Mouse (Mus musculus): ENCODE measurements around the gene Col5a2. TPM values are rescaled to one million over a fixed set of nuclear protein-coding genes. Genes with fewer than 3 reads are reported as not detected.
"Not testable (repeated sequence)": the region's sequence is repeated elsewhere in the genome, so short reads cannot be mapped to it uniquely, and the experiment has no call there.

Gene Col5a2
- polyA plus RNA-seq, 1 experiment from 2014 or later, result 12.7 TPM

- H3K36me3 ChIP-seq (replicated peaks), result no peaks in the 10 kb centered on the region
- no peaks in the 10 kb centered on the region for H3K27me3 ChIP-seq (replicated peaks)
- no peak for ATAC-seq (replicated peaks)
- no peaks in the 10 kb centered on the region for H3K4me1 ChIP-seq
- H3K4me2 ChIP-seq, result no peak overlapping the region
- 78% methylated on average over 1 of the region's 1 CpGs for WGBS
- H3K4me3 ChIP-seq, result no peak overlapping the region
- H3K9me3 ChIP-seq, result no peaks in the 10 kb centered on the region
- H3K27ac ChIP-seq, result no peak overlapping the region
- no peak overlapping the region for H3K9ac ChIP-seq
Observed at GRCm38 (mm10) chr1:45490451-45490850, 12.6 kb downstream of the Col5a2 start.

- Histone ChIP-seq H3K4me2 (no peak overlapping the region), H3K27me3 (replicated peaks) (no peaks in the 10 kb centered on the region), H3K9me3 (no peaks in the 10 kb centered on the region), H3K36me3 (replicated peaks) (no peaks in the 10 kb centered on the region), H3K4me3 (no peak overlapping the region), H3K27ac (no peak overlapping the region), H3K9ac (no peak overlapping the region), H3K4me1 (no peaks in the 10 kb centered on the region)
- 85% methylated on average over 1 of the region's 1 CpGs for WGBS
- ATAC-seq (replicated peaks), result no peak
Observed at GRCm38 (mm10) chr1:45488291-45488690, 14.8 kb downstream of the Col5a2 start.

DNA sequence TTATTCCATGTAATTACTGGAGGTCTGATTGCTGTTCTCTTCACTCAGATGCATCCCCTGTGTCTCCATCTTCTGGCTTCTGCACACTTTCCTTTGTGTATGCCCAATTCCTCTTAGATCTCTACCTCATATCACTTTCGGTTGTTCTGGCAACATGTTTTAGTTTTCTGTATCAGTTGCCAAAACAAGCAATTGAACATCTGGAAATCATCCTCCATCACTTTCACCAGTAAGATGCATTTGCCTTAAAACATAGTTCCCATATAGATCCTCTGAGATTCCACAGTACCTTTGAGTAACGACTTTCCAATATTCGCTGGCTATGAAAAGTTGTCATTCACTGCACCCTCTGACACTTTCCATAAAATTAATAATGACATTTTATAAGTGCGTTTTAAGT is 20.1 kb downstream of the Col5a2 start:
- Histone ChIP-seq H3K9me3 (no peaks in the 10 kb centered on the region), H3K9ac (no peak overlapping the region), H3K36me3 (replicated peaks) (no peaks in the 10 kb centered on the region), H3K4me1 (no peaks in the 10 kb centered on the region), H3K4me2 (no peak overlapping the region), H3K4me3 (no peak overlapping the region), H3K27me3 (replicated peaks) (no peaks in the 10 kb centered on the region), H3K27ac (no peak overlapping the region)
- 90% methylated on average over 4 of the region's 4 CpGs for WGBS
- no peak for ATAC-seq (replicated peaks)

DNA sequence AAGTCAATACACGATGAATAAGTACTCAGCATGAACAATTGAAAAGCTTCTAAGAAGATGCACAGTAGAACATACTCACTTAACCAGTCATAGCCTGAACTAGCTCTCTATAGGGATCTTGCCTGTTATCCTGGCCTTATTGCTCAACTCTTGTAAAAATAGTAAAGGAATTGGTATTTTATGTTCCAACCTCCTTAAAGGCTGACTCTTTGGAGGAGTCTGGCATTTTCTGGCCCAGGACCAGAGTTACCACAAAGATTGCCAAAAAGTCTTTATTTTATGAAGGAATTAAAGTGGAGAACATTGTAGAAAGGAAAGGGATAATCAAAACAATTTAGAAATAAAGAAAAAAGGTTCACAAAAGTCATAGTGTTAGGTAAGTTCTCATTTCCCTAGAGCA is 21.2 kb downstream of the Col5a2 start:
- H3K9me3 ChIP-seq, result no peaks in the 10 kb centered on the region
- no peak overlapping the region for H3K4me3 ChIP-seq
- no peak overlapping the region for H3K27ac ChIP-seq
- no peaks in the 10 kb centered on the region for H3K36me3 ChIP-seq (replicated peaks)
- no peaks in the 10 kb centered on the region for H3K27me3 ChIP-seq (replicated peaks)
- no peak overlapping the region for H3K9ac ChIP-seq
- no peak for ATAC-seq (replicated peaks)
- H3K4me1 ChIP-seq, result no peaks in the 10 kb centered on the region
- WGBS, result 93% methylated on average over 1 of the region's 1 CpGs
- H3K4me2 ChIP-seq, result no peak overlapping the region

- no peak for ATAC-seq (replicated peaks)
- H3K4me1 ChIP-seq, result no peaks in the 10 kb centered on the region
Observed at GRCm38 (mm10) chr1:45479087-45479486, 24.0 kb downstream of the Col5a2 start.

GRCm38 (mm10) chr1:45472751-45473150 is 30.3 kb downstream of the Col5a2 start:
- Histone ChIP-seq H3K4me1 (no peaks in the 10 kb centered on the region), H3K9me3 (no peaks in the 10 kb centered on the region), H3K4me3 (no peak overlapping the region), H3K27me3 (replicated peaks) (no peaks in the 10 kb centered on the region), H3K36me3 (replicated peaks) (no peaks in the 10 kb centered on the region), H3K27ac (no peak overlapping the region), H3K9ac (no peak overlapping the region), H3K4me2 (no peak overlapping the region)
- no peak for ATAC-seq (replicated peaks)
- WGBS, result 49% methylated on average over 4 of the region's 4 CpGs

More at GRCm38 (mm10) chr1:45479087-45479486, 24.0 kb downstream of the Col5a2 start:
- Histone ChIP-seq H3K27me3 (replicated peaks) (no peaks in the 10 kb centered on the region), H3K4me2 (no peak overlapping the region), H3K4me3 (no peak overlapping the region), H3K9me3 (no peaks in the 10 kb centered on the region), H3K9ac (no peak overlapping the region), H3K27ac (no peak overlapping the region), H3K36me3 (replicated peaks) (no peaks in the 10 kb centered on the region)

GRCm38 (mm10) chr1:45460767-45461166 is 42.3 kb downstream of the Col5a2 start:
- no peak overlapping the region for H3K4me2 ChIP-seq
- H3K4me3 ChIP-seq, result no peak overlapping the region
- no peak overlapping the region for H3K27ac ChIP-seq
- ATAC-seq (replicated peaks), result no peak
- no peak overlapping the region for H3K9ac ChIP-seq
- H3K4me1 ChIP-seq, result no peaks in the 10 kb centered on the region
- 93% methylated on average over 2 of the region's 2 CpGs for whole genome bisulfite sequencing
- no peaks in the 10 kb centered on the region for H3K9me3 ChIP-seq
- H3K36me3 ChIP-seq (replicated peaks), result no peaks in the 10 kb centered on the region
- no peaks in the 10 kb centered on the region for H3K27me3 ChIP-seq (replicated peaks)

- ATAC-seq (replicated peaks), result no peak
- 92% methylated on average over 1 of the region's 1 CpGs for WGBS
- H3K27ac ChIP-seq, result no peak overlapping the region
Observed at GRCm38 (mm10) chr1:45455763-45456162, 47.3 kb downstream of the Col5a2 start.

GRCm38 (mm10) chr1:45448856-45449255 is 54.2 kb downstream of the Col5a2 start:
- WGBS, result 87% methylated on average over 1 of the region's 1 CpGs
- no peak overlapping the region for H3K27ac ChIP-seq
- no peak overlapping the region for H3K4me2 ChIP-seq
- H3K4me1 ChIP-seq, result no peaks in the 10 kb centered on the region
- H3K9ac ChIP-seq, result no peak overlapping the region
- H3K36me3 ChIP-seq (replicated peaks), result no peaks in the 10 kb centered on the region
- ATAC-seq (replicated peaks), result no peak
- no peaks in the 10 kb centered on the region for H3K27me3 ChIP-seq (replicated peaks)
- no peaks in the 10 kb centered on the region for H3K9me3 ChIP-seq
- no peak overlapping the region for H3K4me3 ChIP-seq

More at GRCm38 (mm10) chr1:45455763-45456162, 47.3 kb downstream of the Col5a2 start:
- Histone ChIP-seq H3K9ac (no peak overlapping the region), H3K9me3 (no peaks in the 10 kb centered on the region), H3K36me3 (replicated peaks) (no peaks in the 10 kb centered on the region), H3K4me1 (no peaks in the 10 kb centered on the region), H3K4me2 (no peak overlapping the region), H3K4me3 (no peak overlapping the region), H3K27me3 (replicated peaks) (no peaks in the 10 kb centered on the region)

DNA sequence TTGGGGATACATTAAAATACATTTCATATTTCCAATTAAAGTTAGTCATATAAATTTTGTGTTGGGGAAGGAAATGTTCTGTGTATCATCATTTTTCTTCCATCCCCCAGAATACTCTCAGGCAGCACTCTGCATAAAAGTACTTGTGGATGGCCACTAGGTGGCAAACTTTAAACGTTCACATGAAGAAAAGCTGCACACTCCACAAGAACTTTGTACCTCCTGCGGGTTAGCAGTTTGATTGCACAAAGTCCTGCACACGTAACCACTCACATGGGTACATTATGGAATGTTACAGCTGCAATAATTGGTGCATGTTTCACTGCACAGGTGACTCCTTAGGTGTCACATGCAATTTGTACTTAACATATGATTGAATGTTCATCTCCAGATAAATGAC is 71.2 kb downstream of the Col5a2 start:
- no peaks in the 10 kb centered on the region for H3K4me1 ChIP-seq
- H3K4me3 ChIP-seq, result no peak overlapping the region
- no peak overlapping the region for H3K4me2 ChIP-seq
- H3K9me3 ChIP-seq, result no peaks in the 10 kb centered on the region
- H3K27ac ChIP-seq, result no peak overlapping the region
- no peak overlapping the region for H3K9ac ChIP-seq
- ATAC-seq (replicated peaks), result peak; percentile 91
- H3K36me3 ChIP-seq (replicated peaks), result no peaks in the 10 kb centered on the region
- no peaks in the 10 kb centered on the region for H3K27me3 ChIP-seq (replicated peaks)
- 30% methylated on average over 3 of the region's 3 CpGs for WGBS

- 86% methylated on average over 4 of the region's 4 CpGs for WGBS
- Histone ChIP-seq H3K27ac (no peak overlapping the region), H3K9me3 (no peaks in the 10 kb centered on the region), H3K27me3 (replicated peaks) (no peaks in the 10 kb centered on the region), H3K36me3 (replicated peaks) (no peaks in the 10 kb centered on the region), H3K4me3 (no peak overlapping the region), H3K4me2 (no peak overlapping the region), H3K9ac (no peak overlapping the region), H3K4me1 (no peaks in the 10 kb centered on the region)
- ATAC-seq (replicated peaks), result no peak
Observed at GRCm38 (mm10) chr1:45430520-45430919, 72.6 kb downstream of the Col5a2 start.

DNA sequence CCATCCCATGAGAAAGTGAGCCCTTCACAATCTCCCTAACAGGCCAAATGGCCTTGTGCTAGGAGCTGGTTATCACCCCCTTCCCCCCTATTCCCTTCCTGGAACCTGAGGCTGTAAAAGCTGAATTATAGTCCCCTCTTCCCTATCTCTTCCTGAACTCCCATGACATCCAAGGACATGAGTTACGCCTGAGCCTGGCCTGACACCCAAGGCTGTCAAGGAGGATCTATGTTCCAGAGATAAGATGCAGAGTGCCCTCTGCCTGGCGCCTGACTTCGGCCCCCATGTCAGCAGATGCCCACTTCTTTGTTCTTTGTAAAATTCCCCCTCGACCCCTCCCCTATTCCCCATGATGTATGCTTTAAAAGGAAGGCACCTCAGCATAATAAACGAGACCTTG is 73.9 kb downstream of the Col5a2 start:
- H3K36me3 ChIP-seq (replicated peaks); H3K27me3 ChIP-seq (replicated peaks); H3K27ac ChIP-seq; H3K4me1 ChIP-seq; H3K9me3 ChIP-seq; ATAC-seq (replicated peaks); H3K4me3 ChIP-seq; H3K4me2 ChIP-seq; H3K9ac ChIP-seq: not testable (repeated sequence)
- 85% methylated on average over 5 of the region's 5 CpGs for WGBS

- H3K27me3 ChIP-seq (replicated peaks), result no peaks in the 10 kb centered on the region
- H3K4me3 ChIP-seq, result no peak overlapping the region
- H3K27ac ChIP-seq, result no peak overlapping the region
- no peak overlapping the region for H3K9ac ChIP-seq
- H3K4me2 ChIP-seq, result no peak overlapping the region
- H3K36me3 ChIP-seq (replicated peaks), result no peaks in the 10 kb centered on the region
- no peaks in the 10 kb centered on the region for H3K9me3 ChIP-seq
- ATAC-seq (replicated peaks), result no peak
- WGBS, result 89% methylated on average over 5 of the region's 5 CpGs
- no peaks in the 10 kb centered on the region for H3K4me1 ChIP-seq
Observed at GRCm38 (mm10) chr1:45423915-45424314, 79.2 kb downstream of the Col5a2 start.

DNA sequence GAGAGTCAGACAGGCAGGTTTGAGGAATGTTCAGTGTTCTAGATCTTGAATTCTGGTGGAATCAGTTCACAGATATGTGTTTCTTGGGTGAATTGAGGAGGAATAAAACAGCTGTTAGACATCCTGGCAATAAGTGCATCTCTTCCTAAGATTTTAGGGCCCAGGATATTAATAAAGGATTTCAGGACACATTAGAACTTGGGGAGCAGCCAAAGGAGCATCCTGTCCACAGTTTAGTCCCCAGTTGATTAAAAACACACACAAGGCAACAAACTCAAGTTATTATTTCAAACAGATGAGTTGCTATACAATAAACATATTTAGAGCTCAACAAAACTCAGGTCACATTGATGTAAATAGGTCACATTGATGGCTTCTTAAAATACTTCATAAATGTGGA is 82.5 kb downstream of the Col5a2 start:
- Histone ChIP-seq H3K9me3 (no peaks in the 10 kb centered on the region), H3K4me2 (no peak overlapping the region), H3K27ac (no peak overlapping the region), H3K36me3 (replicated peaks) (no peaks in the 10 kb centered on the region), H3K4me3 (no peak overlapping the region), H3K27me3 (replicated peaks) (no peaks in the 10 kb centered on the region), H3K4me1 (no peaks in the 10 kb centered on the region), H3K9ac (no peak overlapping the region)
- ATAC-seq (replicated peaks), result no peak
